Mouse (Mus musculus): ENCODE measurements around the gene Mthfr. TPM values are rescaled to one million over a fixed set of nuclear protein-coding genes. Genes with fewer than 3 reads are reported as not detected.

The Mthfr gene
- total RNA-seq, 2 experiments from 2014 or later: 14.3 to 15.8 TPM

GRCm38 (mm10) chr4:148060120-148061085 lies 21.5 kb downstream of the Mthfr start:
- ATAC-seq (ENCODE audit: poor library complexity, severe bottlenecking): peak; percentile 68

DNA sequence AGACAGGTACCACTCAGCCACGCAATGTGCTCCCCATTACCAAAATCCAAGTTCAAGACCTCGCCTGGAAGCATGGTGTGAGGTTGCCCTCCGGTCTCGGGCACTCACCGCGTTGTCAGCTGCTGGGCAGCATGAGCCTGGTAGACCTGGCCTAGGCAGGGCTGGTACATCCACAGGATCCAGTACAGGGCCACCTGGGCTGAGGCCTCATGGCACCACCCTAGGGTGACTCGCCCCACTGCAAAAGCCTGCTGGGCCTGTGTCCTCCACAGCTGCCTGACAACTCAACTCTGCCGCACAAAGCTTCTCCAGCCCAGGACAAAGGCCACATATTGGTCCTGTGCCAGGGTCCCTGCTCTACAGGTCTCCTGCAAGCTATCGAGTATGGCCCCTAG lies 22.2 kb downstream of the Mthfr start:
- ATAC-seq (ENCODE audit: poor library complexity, severe bottlenecking): no peak

DNA sequence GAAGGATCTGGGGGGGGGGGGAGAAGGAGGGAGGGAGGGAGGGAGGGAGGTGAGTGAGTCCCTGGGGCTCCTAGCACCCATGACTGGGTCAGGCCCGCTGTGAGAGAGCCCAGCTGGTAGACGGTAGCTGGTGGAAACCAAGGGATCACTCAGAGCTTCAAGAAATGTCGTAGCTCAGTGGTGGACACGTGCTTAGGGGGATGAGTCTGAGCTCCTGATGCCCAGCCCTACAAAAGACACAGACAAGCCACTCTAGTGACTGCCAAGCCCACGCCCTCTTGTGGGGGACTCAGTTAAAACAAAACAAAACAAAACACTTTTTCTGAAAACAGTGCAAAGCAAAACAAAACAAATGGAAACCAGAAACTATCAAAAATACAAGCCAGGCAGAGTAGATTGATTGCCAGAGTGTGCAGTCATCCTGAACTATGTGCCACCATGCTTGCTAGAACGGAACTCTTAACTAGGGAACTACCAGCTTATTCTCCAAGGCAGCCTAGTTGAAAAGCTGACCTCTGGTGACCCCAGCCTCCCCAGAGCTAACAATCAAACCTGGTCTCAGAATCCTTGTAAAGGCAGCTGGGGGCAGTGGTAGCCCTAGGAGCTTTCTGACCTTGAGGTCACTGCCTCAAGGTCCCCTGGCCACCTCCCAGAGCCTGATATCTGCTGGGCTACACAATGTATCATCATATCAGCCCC lies 27.0 kb downstream of the Mthfr start:
- ATAC-seq (ENCODE audit: poor library complexity, severe bottlenecking): no peak

DNA sequence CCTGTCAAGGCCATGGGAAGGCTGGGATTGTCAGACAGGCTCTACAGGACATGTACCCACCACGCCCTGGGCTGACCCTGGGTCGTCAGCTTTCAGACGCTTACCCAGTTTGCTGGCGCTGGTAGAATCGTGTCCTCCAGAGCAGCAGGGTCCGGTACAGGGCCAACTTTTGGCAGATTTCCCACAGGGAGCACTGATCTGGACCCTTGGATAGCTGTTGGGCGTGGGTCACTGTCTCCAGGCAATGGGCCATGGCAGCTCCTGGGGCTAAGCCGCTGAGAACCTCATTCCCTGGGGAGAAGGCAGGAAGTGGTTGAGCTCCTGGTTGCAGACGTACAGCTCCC lies 27.5 kb downstream of the Mthfr start:
- no peak for ATAC-seq (ENCODE audit: poor library complexity, severe bottlenecking)

- ATAC-seq (ENCODE audit: poor library complexity, severe bottlenecking): no peak
These were observed 28.5 kb downstream of the Mthfr start for GRCm38 (mm10) chr4:148067346-148067745.

DNA sequence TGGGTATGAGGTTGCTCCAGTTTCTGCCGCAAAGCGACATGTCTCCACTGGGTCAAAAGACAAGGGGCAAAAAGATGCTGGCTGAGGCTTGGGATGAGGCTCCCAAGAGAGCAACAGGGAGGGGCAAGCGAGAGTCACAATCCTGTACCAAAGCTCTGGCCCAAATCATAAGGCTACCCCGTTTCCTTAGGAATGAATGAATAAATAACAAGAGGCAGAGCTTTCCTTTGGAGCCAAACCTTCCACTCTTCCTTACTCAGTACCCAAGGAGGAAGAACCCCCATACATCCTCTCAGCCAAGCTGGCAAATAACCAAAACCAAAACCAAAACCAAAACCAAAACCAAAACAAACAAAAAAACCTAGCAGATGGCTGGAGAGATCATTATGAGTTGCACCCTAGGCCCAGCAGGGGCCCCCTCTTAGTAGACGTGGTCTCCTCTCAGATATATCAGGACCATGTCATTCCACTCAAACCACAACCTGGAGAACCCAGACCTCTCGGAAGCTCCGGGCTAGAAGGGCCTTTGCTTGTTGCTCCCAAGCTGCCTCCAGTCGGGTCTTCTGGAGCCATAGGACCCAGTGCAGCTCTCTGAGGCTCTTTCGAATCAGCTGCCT lies 30.8 kb downstream of the Mthfr start:
- ATAC-seq (ENCODE audit: poor library complexity, severe bottlenecking): no peak; the same call in 1 of the 2 replicates

GRCm38 (mm10) chr4:148071508-148071907 lies 32.6 kb downstream of the Mthfr start:
- ATAC-seq (ENCODE audit: poor library complexity, severe bottlenecking): no peak

GRCm38 (mm10) chr4:148074521-148075189 lies 35.8 kb downstream of the Mthfr start:
- peak; percentile 61 for ATAC-seq (ENCODE audit: poor library complexity, severe bottlenecking)

DNA sequence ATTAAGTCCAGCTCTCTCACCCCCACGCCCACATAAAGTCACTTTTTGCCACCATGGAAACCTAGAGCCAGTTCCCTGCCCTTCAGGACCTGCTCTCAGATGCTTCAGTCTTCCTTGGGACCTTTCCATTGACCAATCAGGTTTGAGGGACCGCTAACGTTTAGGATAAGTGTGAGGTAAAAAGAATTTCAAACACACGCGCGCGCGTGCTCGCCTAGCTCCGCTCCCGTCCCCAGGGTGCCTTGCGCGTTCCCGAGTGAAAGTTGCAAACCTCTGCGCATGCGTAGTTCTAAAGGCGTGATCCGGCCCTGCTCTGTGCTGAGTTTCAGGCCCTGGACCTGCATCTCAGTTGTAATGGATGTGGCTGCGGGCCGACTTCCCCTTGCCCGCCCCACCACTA lies 36.4 kb downstream of the Mthfr start:
- peak; percentile 76 for ATAC-seq (ENCODE audit: poor library complexity, severe bottlenecking)

DNA sequence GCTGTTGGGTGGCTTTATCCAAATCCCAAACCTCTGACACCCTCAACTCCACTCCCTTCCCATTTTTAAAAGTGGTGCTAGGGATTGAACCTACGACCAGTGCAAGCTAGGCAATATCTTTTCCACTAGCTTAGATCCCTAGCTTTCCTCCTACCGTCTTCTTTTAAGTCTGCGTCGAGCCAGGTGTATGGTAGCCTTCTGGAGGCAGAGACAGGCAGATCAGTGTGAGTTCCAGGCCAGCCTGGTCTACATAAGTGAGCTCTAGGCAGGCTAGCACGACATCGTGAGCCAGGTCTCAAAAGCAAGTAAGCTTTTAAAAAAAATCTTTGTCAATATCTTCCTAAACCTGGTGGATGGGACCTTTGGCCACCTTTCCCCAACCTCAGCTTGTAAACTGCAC lies 37.0 kb downstream of the Mthfr start:
- no peak for ATAC-seq (ENCODE audit: poor library complexity, severe bottlenecking)

DNA sequence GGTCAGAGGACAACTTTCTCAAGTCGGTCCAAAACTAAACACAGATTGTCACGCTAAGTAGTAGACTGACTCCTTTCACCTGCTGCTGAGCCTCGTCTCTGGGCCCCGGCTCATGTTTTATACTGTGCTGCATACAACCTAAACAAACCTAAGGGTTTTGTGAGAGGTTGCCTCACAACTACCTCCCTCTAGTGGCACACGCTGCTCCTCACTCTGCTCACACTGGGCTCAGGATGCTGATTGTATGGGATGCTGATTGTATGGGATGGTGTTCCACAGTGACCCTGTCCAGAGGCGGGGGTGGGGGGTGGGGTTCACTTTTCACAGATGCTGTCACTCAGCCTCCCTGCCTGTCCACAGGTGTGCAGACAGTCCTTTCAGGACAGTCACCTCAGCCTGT lies 40.3 kb downstream of the Mthfr start:
- ATAC-seq (ENCODE audit: poor library complexity, severe bottlenecking): no peak

DNA sequence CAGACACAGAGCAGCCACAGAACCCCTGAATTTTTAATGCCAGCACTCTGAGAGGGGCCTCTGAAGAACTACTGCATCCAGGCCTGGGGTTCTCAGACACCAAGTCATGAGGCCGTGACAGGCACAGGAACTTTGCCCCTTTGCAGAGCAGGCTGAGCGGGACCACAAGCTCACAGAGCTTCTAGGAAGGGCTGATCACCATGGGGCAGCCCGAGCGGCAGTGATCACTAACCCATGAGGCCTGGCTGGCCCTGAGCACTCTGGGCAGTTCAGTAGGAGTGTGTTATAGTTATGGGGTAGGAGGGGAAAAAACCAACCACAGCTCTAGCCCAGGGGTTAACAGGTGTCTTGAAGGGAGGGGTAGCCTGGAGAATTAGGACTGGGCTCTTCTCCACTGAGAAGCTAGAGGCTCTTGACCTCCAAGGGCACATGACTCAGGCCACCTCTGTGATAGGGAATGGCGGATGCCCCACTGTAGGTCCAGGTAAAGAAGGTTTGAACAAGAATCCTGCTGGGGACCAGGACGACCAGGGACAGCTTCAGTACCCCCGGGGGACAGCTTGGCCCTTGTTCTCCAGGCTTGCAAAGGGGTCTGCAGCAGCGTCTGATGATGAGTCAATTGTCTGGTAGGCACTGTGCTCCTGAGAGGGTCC lies 41.2 kb downstream of the Mthfr start:
- no peak for ATAC-seq (ENCODE audit: poor library complexity, severe bottlenecking)

DNA sequence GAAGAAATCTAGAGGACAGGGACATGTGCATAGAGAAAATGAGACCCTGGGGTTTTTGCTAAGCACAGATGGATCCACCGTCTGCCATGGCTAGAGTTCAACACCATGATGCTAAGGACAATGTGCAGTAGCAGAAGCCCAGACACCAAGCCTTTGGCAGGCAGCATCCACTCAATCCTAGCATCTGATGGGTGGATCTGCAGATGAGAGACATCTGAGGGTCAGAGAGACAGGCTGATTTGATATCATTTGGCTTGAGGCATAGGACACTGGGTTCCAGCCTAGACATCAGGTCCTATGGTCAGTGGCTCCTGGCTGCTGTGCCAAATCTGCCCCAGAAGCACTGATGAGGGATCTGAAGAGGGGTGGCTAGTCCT lies 41.7 kb downstream of the Mthfr start:
- no peak for ATAC-seq (ENCODE audit: poor library complexity, severe bottlenecking)

GRCm38 (mm10) chr4:148081201-148081600 lies 42.3 kb downstream of the Mthfr start:
- no peak for ATAC-seq (ENCODE audit: poor library complexity, severe bottlenecking)

GRCm38 (mm10) chr4:148082257-148083044 lies 43.6 kb downstream of the Mthfr start:
- peak; percentile 48 for ATAC-seq (ENCODE audit: poor library complexity, severe bottlenecking)

GRCm38 (mm10) chr4:148083176-148083899 lies 44.5 kb downstream of the Mthfr start:
- peak; percentile 14; the same call in 1 of the 2 replicates for ATAC-seq (ENCODE audit: poor library complexity, severe bottlenecking)

GRCm38 (mm10) chr4:148084261-148084714 lies 45.4 kb downstream of the Mthfr start:
- ATAC-seq (ENCODE audit: poor library complexity, severe bottlenecking): no peak

- ATAC-seq (ENCODE audit: poor library complexity, severe bottlenecking): no peak
These were observed 46.4 kb downstream of the Mthfr start for GRCm38 (mm10) chr4:148085131-148085906.
